In the genomic region with DNA sequence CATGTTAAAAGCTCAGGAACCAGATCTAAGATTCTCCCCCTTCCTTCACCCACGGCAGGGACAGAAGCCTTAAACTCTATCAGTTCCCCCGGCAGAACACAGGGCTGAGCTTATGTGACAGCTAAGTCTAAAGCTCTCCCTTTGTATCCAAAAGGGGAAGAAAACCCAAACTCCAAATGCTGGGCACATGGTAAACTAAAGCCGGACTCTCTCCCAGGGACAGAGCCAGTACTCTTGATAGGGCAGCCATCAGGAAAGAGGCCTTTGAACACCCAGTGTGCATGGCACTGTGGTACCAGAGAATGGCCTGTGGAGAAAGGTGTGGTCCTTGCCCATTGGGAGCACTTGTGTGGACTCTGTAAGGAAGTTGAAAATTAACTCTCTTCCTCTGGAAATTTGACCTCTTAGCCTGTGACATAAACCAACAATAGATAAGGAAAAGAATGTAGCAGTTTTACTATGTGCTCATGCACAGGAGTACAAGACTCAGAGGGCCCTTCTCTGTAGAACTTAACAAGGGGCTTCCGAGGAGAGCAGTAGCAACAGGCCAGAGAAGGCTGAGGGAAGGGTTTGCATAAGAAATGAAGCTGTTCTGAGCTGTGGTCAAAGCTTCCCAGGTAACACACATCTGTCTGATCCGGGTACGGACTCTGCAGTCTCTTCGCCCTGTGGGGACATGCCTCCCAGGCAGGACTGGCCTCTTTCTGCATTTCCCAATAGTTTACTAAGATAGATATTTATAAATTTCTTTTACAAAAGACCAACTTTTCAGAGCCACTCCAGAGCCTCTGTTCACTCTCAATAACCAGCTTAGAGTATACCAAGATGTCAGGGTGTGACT, we compare ENCODE assay signal across 13 mouse cellular contexts.
A peak's percentile ranks its signal among the peaks of the same experiment; 100 is the strongest.
DNase-seq lines count a peak whose midpoint lies in the region; ATAC-seq and TF ChIP-seq lines count a peak whose summit lies in the region.
"Had no signal": no experiment of that assay in that cellular context is flagged by ENCODE, and none has a peak within 500 bp of the region (broad histone marks: within the 10 kb centered on the region; RNA-seq: fewer than 3 reads in every experiment).

No protein-coding gene starts in this region.

- no peak for ATAC-seq in heart, embryonic 12.5 days (ENCODE audit: insufficient number of reproducible peaks, low FRiP score)
- ATAC-seq in kidney, postnatal 0 days (replicated peaks; ENCODE audit: low FRiP score, low read depth) = no peak; the same call in 1 of the 2 replicates
- ATAC-seq in liver, embryonic 13.5 days (ENCODE audit: low read depth) = peak; percentile 68

- H3K36me3 ChIP-seq in heart, embryonic 12.5 days = no peaks in the 10 kb centered on the region
- no peaks in the 10 kb centered on the region for H3K36me3 ChIP-seq in kidney, postnatal 0 days (ENCODE audit: insufficient read depth, low read length)
- H3K36me3 ChIP-seq in liver, embryonic 13.5 days = no peaks in the 10 kb centered on the region
- H3K36me3 ChIP-seq: embryonic facial prominence, embryonic 15.5 days; limb, embryonic 10.5 days had no signal

- peaks cover 65% of the 10 kb centered on the region for H3K4me1 ChIP-seq in heart, embryonic 12.5 days (replicated peaks)
- H3K4me1 ChIP-seq in kidney, postnatal 0 days (replicated peaks; ENCODE audit: insufficient read depth, low read length) = peaks cover 12% of the 10 kb centered on the region
- peaks cover 30% of the 10 kb centered on the region for H3K4me1 ChIP-seq in cortical plate, adult 2 months (ENCODE audit: control insufficient read depth, insufficient read depth, low read length)
- peaks cover 38% of the 10 kb centered on the region for H3K4me1 ChIP-seq in liver, embryonic 13.5 days (replicated peaks)

- peak; percentile 78 for DNase-seq in heart, adult 11 months
- peak; percentile 31 for DNase-seq in kidney, postnatal 0 days (ENCODE audit: low spot score)
- no peak for DNase-seq in kidney, postnatal 14 days
- DNase-seq in liver, embryonic 13.5 days = no peak
- DNase-seq in adrenal gland, postnatal 14 days = no peak
- DNase-seq in gastrocnemius, postnatal 14 days = no peak
- DNase-seq: cerebellum, postnatal 36 days; heart, postnatal 14 days; right cerebral cortex, postnatal 25 days had no signal

- no peaks in the 10 kb centered on the region for H3K9me3 ChIP-seq in heart, embryonic 12.5 days (replicated peaks)
- H3K9me3 ChIP-seq in kidney, postnatal 0 days (replicated peaks; ENCODE audit: low read length) = no peaks in the 10 kb centered on the region
- no peaks in the 10 kb centered on the region for H3K9me3 ChIP-seq in liver, embryonic 13.5 days (replicated peaks)
- H3K9me3 ChIP-seq: embryonic facial prominence, embryonic 15.5 days; limb, embryonic 10.5 days had no signal

- no peak overlapping the region for H3K9ac ChIP-seq in heart, embryonic 12.5 days
- no peak overlapping the region for H3K9ac ChIP-seq in kidney, postnatal 0 days (ENCODE audit: low read depth, low read length)
- no peak overlapping the region for H3K9ac ChIP-seq in liver, embryonic 13.5 days
- H3K9ac ChIP-seq: embryonic facial prominence, embryonic 15.5 days had no signal

- no peak for TF ChIP-seq CTCF in kidney, postnatal 0 days (IDR thresholded peaks at IDR 0.05; ENCODE audit: low read depth)
- no peak for TF ChIP-seq CTCF in cortical plate, adult 2 months (IDR thresholded peaks at IDR 0.05; ENCODE audit: extremely low read depth, insufficient read depth, low read length)

- 57% methylated on average over 7 of the region's 7 CpGs for WGBS in heart, embryonic 12.5 days
- WGBS in kidney, postnatal 0 days = 57% methylated on average over 7 of the region's 7 CpGs
- 58% methylated on average over 7 of the region's 7 CpGs for WGBS in liver, embryonic 13.5 days (ENCODE audit: insufficient replicate concordance)

- no peak overlapping the region for H3K4me3 ChIP-seq in heart, embryonic 12.5 days
- no peak overlapping the region for H3K4me3 ChIP-seq in kidney, postnatal 0 days (replicated peaks; ENCODE audit: low read depth, low read length)
- no peak overlapping the region for H3K4me3 ChIP-seq in cortical plate, adult 2 months (ENCODE audit: insufficient read depth, low read length)
- H3K4me3 ChIP-seq in liver, embryonic 13.5 days (replicated peaks) = no peak overlapping the region
- H3K4me3 ChIP-seq: embryonic facial prominence, embryonic 15.5 days; limb, embryonic 10.5 days had no signal

- H3K4me2 ChIP-seq in heart, embryonic 12.5 days = no peak overlapping the region
- H3K4me2 ChIP-seq in kidney, postnatal 0 days (ENCODE audit: low read length) = no peak overlapping the region
- H3K4me2 ChIP-seq in liver, embryonic 13.5 days = no peak overlapping the region
- H3K4me2 ChIP-seq: embryonic facial prominence, embryonic 15.5 days had no signal

- no peak overlapping the region for H3K27ac ChIP-seq in heart, embryonic 12.5 days (ENCODE audit: poor library complexity, severe bottlenecking)
- no peak overlapping the region for H3K27ac ChIP-seq in kidney, postnatal 0 days
- H3K27ac ChIP-seq in cortical plate, adult 2 months (ENCODE audit: insufficient read depth, low read length) = peak overlapping the region; percentile 43; the same call in 1 of the 2 replicates
- peak overlapping the region; percentile 67 for H3K27ac ChIP-seq in liver, embryonic 13.5 days
- H3K27ac ChIP-seq: embryonic facial prominence, embryonic 15.5 days; limb, embryonic 10.5 days had no signal

- TF ChIP-seq POLR2A in cortical plate, adult 2 months (IDR thresholded peaks at IDR 0.05; ENCODE audit: extremely low read depth, insufficient read depth, low read length) = no peak

- intact Hi-C loops in gastrocnemius, postnatal 14 days (cut with DNase I; ENCODE audit: low total_unique reads) = no loop called here

- H3K27me3 ChIP-seq in heart, embryonic 12.5 days (replicated peaks) = no peaks in the 10 kb centered on the region
- no peaks in the 10 kb centered on the region for H3K27me3 ChIP-seq in kidney, postnatal 0 days (ENCODE audit: insufficient read depth, low read length)
- no peaks in the 10 kb centered on the region for H3K27me3 ChIP-seq in liver, embryonic 13.5 days
- H3K27me3 ChIP-seq: embryonic facial prominence, embryonic 15.5 days had no signal

Comparison
In these comparisons a context has a peak if more than half of its experiments do, and no peak if none do; other contexts are left out.
1. DNase-seq: peak in heart, adult 11 months (single experiment) and kidney, postnatal 0 days (single experiment); none in kidney, postnatal 14 days (single experiment), liver, embryonic 13.5 days (single experiment), adrenal gland, postnatal 14 days (single experiment) and gastrocnemius, postnatal 14 days (single experiment).
2. H3K27ac ChIP-seq: peak in cortical plate, adult 2 months (single experiment) and liver, embryonic 13.5 days (single experiment); none in heart, embryonic 12.5 days (single experiment) and kidney, postnatal 0 days (single experiment).